Mouse (Mus musculus) intestine, postnatal 0 days (tissue): ENCODE measurements around the gene Pcsk4. TPM values are rescaled to one million over a fixed set of nuclear protein-coding genes. Genes with fewer than 3 reads are reported as not detected.

Experiments used
- ATAC-seq: fragments of 200-750 bp; cut with Nextera tagmentation; 2 replicates; pipeline ENCODE4 v1.8.0; 2017; ENCODE audit warnings: mild to moderate bottlenecking, moderate TSS enrichment, moderate library complexity
- H3K27ac ChIP-seq: fragments of 300-500 bp; sonication (generic); 2 replicates; pipeline ENCODE4 v1.5.1; 2014; ENCODE audit warnings: mild to moderate bottlenecking, low read depth, low read length, moderate library complexity
- H3K27me3 ChIP-seq: fragments of 300-500 bp; sonication (generic); replicated peaks from 2 replicates; pipeline ENCODE4 v1.6.1; 2014; ENCODE audit warnings: low read length, mixed read lengths; ENCODE audit not compliant: control insufficient read depth, insufficient read depth
- H3K36me3 ChIP-seq: fragments of 300-500 bp; sonication (generic); 2 replicates; pipeline ENCODE4 v1.6.1; 2014; ENCODE audit warnings: mild to moderate bottlenecking, moderate library complexity; ENCODE audit not compliant: control insufficient read depth, insufficient read depth
- H3K4me1 ChIP-seq: fragments of 300-500 bp; sonication (generic); replicated peaks from 2 replicates; pipeline ENCODE4 v1.6.1; 2014; ENCODE audit warnings: antibody characterized with exemption, low read length, mixed read lengths; ENCODE audit not compliant: control insufficient read depth, insufficient read depth
- H3K4me2 ChIP-seq: fragments of 300-500 bp; sonication (generic); replicated peaks from 2 replicates; pipeline ENCODE4 v1.6.1; 2014; ENCODE audit warnings: low read depth, mild to moderate bottlenecking, moderate library complexity
- H3K4me3 ChIP-seq: fragments of 300-500 bp; sonication (generic); 2 replicates; pipeline ENCODE4 v1.5.1; 2014; ENCODE audit warnings: low read depth, low read length
- H3K9ac ChIP-seq: fragments of 300-500 bp; sonication (generic); 2 replicates; pipeline ENCODE4 v1.6.1; 2014; ENCODE audit warnings: mild to moderate bottlenecking, low read depth, low read length
- H3K9me3 ChIP-seq: fragments of 300-500 bp; sonication (generic); 2 replicates; pipeline ENCODE4 v1.6.1; 2016; ENCODE audit warnings: mixed run types; ENCODE audit not compliant: control insufficient read depth
- CTCF ChIP-seq: sonication (generic); IDR thresholded peaks from 2 replicates; pipeline ENCODE4 v1.5.1; 2016; ENCODE audit warnings: low read depth, mild to moderate bottlenecking, control low read depth, antibody characterized with exemption, moderate library complexity
- WGBS: fragments of 180-500 bp; shearing (Covaris S2); extraction: QIAGEN DNeasy Blood & Tissue Kit; methylation state at CpG from one replicate; pipeline ENCODE4 v1.1.7; 2014; 5-methylcytosine and 5-hydroxymethylcytosine counted together
- polyA plus RNA-seq: library from polyadenylated mRNA; unstranded; fragments of >200 nt; fragmentation: Nextera tagmentation; extraction: Ambion mirVana; gene quantifications from 2 replicates; pipeline ENCODE4 v1.2.1, GENCODE M21; 2015

The Pcsk4 gene
- polyA plus RNA-seq, 1 experiment from 2014 or later, result 13.1 TPM

- peaks cover 53% of the 10 kb centered on the region for H3K27me3 ChIP-seq
- ATAC-seq, result peak; percentile 31
- peak overlapping the region; percentile 25 for H3K4me3 ChIP-seq
- peak; percentile 48 for TF ChIP-seq CTCF
- H3K9me3 ChIP-seq, result no peaks in the 10 kb centered on the region
- H3K4me2 ChIP-seq, result peak overlapping the region; percentile 61
- H3K36me3 ChIP-seq, result no peaks in the 10 kb centered on the region
- H3K4me1 ChIP-seq, result 0 out of 2 replicates have a peak, but pooled peaks cover 3% of the 10 kb centered on the region
- no peak overlapping the region for H3K9ac ChIP-seq
- WGBS, result 6% methylated on average over 30 of the region's 31 CpGs
- H3K27ac ChIP-seq, result no peak overlapping the region
These were observed 28.8 kb upstream of the Pcsk4 start for GRCm38 (mm10) chr10:80357994-80358639.

DNA sequence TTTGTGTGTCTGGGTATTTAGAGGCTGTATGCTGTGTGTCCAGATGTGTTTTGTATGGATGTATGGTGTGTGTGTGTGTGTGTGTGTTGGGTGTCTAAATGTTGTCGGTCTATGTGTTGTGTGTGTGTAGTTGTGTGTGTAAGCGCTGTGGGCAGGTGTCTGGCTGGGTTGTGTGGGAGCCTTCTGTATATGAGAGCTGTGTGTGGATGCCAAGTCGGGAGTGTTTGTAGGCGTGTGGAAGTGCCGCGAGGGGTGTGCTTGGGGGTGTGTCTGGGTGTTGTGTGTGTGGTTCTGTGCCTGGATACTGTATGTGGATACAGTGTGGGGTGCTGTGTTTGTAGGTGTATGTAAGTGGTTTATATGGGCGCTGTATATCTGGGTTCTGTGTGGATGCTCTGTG lies 28.0 kb upstream of the Pcsk4 start:
- no peak for TF ChIP-seq CTCF
- Histone ChIP-seq H3K9me3 (no peaks in the 10 kb centered on the region), H3K4me3 (peak overlapping the region; percentile 25), H3K4me2 (peak overlapping the region; percentile 61), H3K36me3 (no peaks in the 10 kb centered on the region), H3K27ac (no peak overlapping the region), H3K9ac (no peak overlapping the region), H3K27me3 (peaks cover 53% of the 10 kb centered on the region), H3K4me1 (0 out of 2 replicates have a peak, but pooled peaks cover 3% of the 10 kb centered on the region)
- 0 out of 2 replicates have a peak, but pooled peaks have one; percentile 3 for ATAC-seq
- WGBS, result 30% methylated on average over 7 of the region's 7 CpGs

- no peaks in the 10 kb centered on the region for H3K9me3 ChIP-seq
- H3K4me3 ChIP-seq, result peak overlapping the region; percentile 29
- H3K9ac ChIP-seq, result no peak overlapping the region
- H3K36me3 ChIP-seq, result no peaks in the 10 kb centered on the region
- ATAC-seq, result no peak
- WGBS, result 3% methylated on average over 34 of the region's 34 CpGs
- TF ChIP-seq CTCF, result no peak
- peak overlapping the region; percentile 35 for H3K4me2 ChIP-seq
- H3K4me1 ChIP-seq, result 0 out of 2 replicates have a peak, but pooled peaks cover 3% of the 10 kb centered on the region
- peaks cover 53% of the 10 kb centered on the region for H3K27me3 ChIP-seq
- H3K27ac ChIP-seq, result no peak overlapping the region
These were observed 27.4 kb upstream of the Pcsk4 start for GRCm38 (mm10) chr10:80356737-80357136.

DNA sequence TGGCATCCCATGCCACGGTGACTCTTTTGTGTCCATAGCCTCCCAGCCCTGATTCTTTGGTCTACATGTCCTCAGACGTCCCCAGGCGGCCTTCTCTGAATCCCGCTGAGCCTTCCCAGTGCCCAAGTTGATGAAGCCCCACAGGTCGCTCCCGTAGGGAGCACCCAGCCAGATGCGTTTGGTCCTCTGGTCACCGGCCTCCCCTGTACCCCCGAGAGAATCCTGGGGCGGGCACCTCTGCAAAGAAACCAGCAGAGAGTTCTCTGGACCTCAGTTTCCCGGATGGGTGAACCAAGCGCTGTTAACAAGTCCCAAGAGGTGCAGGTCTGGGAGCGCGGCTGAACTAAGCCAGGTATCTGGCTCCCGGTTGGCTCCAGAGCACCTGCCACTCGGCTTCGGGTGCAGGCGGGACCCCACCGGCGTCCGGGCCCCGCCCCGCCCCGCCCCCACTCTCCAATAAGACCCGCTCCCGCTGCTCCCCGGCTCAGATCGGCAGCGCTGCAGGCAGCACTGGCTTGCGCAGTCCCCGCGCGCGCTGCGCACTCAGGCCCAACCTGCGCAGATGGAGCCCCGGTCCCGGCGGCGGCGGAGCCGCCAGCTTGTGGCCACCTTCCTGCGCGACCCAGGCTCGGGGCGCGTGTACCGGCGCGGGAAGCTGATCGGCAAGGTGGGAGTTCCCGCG lies 26.8 kb upstream of the Pcsk4 start, which contains the start of gene Plk5:
Plk5 (plus strand) TSS at position 459 of the 682 bp plus-strand sequence.
- no peaks in the 10 kb centered on the region for H3K9me3 ChIP-seq
- peak within 1 kb of the TSS; percentile 29 for H3K4me3 ChIP-seq
- ATAC-seq, result no peak
- TF ChIP-seq CTCF, result no peak
- peak within 1 kb of the TSS; percentile 35 for H3K4me2 ChIP-seq
- H3K4me1 ChIP-seq, result 0 out of 2 replicates have a peak, but pooled peaks cover 3% of the 10 kb centered on the region
- H3K27ac ChIP-seq, result no peak within 1 kb of the TSS
- 1% methylated on average over 52 of the region's 53 CpGs for WGBS
- no peak within 1 kb of the TSS for H3K9ac ChIP-seq
- peaks cover 53% of the 10 kb centered on the region for H3K27me3 ChIP-seq
- no peaks in the 10 kb centered on the region for H3K36me3 ChIP-seq

DNA sequence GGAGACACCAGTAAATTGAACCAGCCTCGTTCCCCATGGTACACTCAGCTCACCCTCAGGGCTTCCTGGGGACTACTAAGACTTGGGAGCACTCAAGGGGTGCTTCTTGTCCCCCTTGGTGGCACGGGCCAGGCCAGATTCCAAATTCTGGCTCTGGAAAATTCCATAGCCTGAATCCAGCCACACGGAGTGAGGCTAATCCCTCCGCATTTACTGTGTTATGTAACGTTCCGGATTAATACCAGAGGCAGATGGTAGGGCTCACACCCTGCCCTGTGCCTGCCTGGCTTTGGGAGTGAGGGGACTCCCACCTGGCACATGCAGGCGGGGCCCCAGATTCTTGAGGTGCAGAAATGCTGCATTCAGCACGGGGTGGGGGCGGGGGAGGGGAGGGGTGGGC lies 26.1 kb upstream of the Pcsk4 start:
- no peaks in the 10 kb centered on the region for H3K9me3 ChIP-seq
- no peak for TF ChIP-seq CTCF
- no peak for ATAC-seq
- H3K27ac ChIP-seq, result no peak overlapping the region
- 0 out of 2 replicates have a peak, but pooled peaks cover 3% of the 10 kb centered on the region for H3K4me1 ChIP-seq
- 12% methylated on average over 9 of the region's 9 CpGs for WGBS
- H3K4me2 ChIP-seq, result no peak overlapping the region
- no peak overlapping the region for H3K9ac ChIP-seq
- H3K36me3 ChIP-seq, result no peaks in the 10 kb centered on the region
- peaks cover 53% of the 10 kb centered on the region for H3K27me3 ChIP-seq
- H3K4me3 ChIP-seq, result no peak overlapping the region

GRCm38 (mm10) chr10:80352727-80353126 lies 23.4 kb upstream of the Pcsk4 start:
- no peak for TF ChIP-seq CTCF
- Histone ChIP-seq H3K4me1 (peaks cover 3% of the 10 kb centered on the region; the same call in 1 of the 2 replicates), H3K9me3 (no peaks in the 10 kb centered on the region), H3K27me3 (peaks cover 36% of the 10 kb centered on the region), H3K27ac (no peak overlapping the region), H3K4me3 (no peak overlapping the region), H3K36me3 (no peaks in the 10 kb centered on the region), H3K4me2 (no peak overlapping the region), H3K9ac (no peak overlapping the region)
- 72% methylated on average over 8 of the region's 8 CpGs for WGBS
- no peak for ATAC-seq
